In the genomic region with DNA sequence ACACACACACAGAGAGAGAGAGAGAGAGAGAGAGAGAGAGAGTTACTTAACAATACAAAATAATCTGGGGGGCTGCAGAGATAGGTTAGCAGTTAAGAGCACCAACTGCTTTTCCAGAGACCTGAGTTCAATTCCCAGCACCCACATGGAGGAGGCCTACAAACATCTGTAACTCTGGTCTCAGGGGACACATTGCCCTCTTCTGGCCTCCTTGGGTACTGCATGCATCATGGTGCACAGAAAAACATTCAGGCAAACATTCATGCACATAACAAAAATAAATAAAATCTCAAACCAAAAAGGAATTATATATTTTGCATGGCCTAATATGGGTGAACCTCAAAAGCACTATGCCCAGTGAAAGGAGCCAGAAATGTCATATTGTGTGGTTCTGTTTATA, we compare ENCODE assay signal across 12 mouse cellular contexts.
DNase-seq lines count a peak whose midpoint lies in the region; ATAC-seq and TF ChIP-seq lines count a peak whose summit lies in the region.
"Had no signal": no experiment of that assay in that cellular context is flagged by ENCODE, and none has a peak within 500 bp of the region (broad histone marks: within the 10 kb centered on the region; RNA-seq: fewer than 3 reads in every experiment).

No protein-coding gene starts in this region.

- TF ChIP-seq POLR2A in ES-Bruce4 (IDR thresholded peaks at IDR 0.05; ENCODE audit: insufficient read depth, low read length) = no peak

- no peaks in the 10 kb centered on the region for H3K9me3 ChIP-seq in ES-Bruce4 (replicated peaks; ENCODE audit: control insufficient read depth, insufficient read depth, low read length, poor library complexity, severe bottlenecking)

- no peak overlapping the region for H3K4me3 ChIP-seq in ES-Bruce4 (ENCODE audit: low read depth, low read length)
- H3K4me3 ChIP-seq: megakaryocyte, embryonic 14.5 days had no signal

- no peak for TF ChIP-seq EP300 in ES-Bruce4 (IDR thresholded peaks at IDR 0.05; ENCODE audit: insufficient read depth, low read depth, low read length)

- no peak for ATAC-seq in erythroid progenitor cell, adult 5-6 weeks (replicated peaks; ENCODE audit: low FRiP score, poor library complexity, severe bottlenecking)

- peak; percentile 46 for TF ChIP-seq CTCF in ES-Bruce4 (IDR thresholded peaks at IDR 0.05; ENCODE audit: low read depth, low read length)

- H3K9ac ChIP-seq in ES-Bruce4 (ENCODE audit: low read depth, poor library complexity, severe bottlenecking) = no peak overlapping the region

- H3K27me3 ChIP-seq in ES-Bruce4 (ENCODE audit: control insufficient read depth, insufficient read depth, low read length, poor library complexity, severe bottlenecking) = no peaks in the 10 kb centered on the region
- H3K27me3 ChIP-seq: megakaryocyte, embryonic 14.5 days had no signal

- H3K4me1 ChIP-seq in ES-Bruce4 (ENCODE audit: control insufficient read depth, insufficient read depth, low read length) = no peaks in the 10 kb centered on the region

- intact Hi-C loops in left cerebral cortex, postnatal 36 days (cut with DNase I) = no loop called here

- peak; percentile 2 for DNase-seq in kidney, adult 9 months
- no peak for DNase-seq in kidney, adult 11 months
- peak; percentile 46 for DNase-seq in 416B (ENCODE audit: low read depth)
- DNase-seq in induced T-regulatory cell, adult 2 months (ENCODE audit: low read depth) = peak; percentile 27
- no peak for DNase-seq in left cerebral cortex, adult 8-10 months (ENCODE audit: low spot score in 2 of 2)
- DNase-seq in left cerebral cortex, postnatal 36 days (ENCODE audit: low spot score in 2 of 2) = no peak
- DNase-seq: cerebellum, postnatal 36 days; kidney, adult 18-20 months; layer of hippocampus, adult 9-11 months had no signal

- H3K27ac ChIP-seq in ES-Bruce4 (ENCODE audit: insufficient read depth, low read length) = no peak overlapping the region

- H3K36me3 ChIP-seq in ES-Bruce4 (ENCODE audit: control insufficient read depth, insufficient read depth, low read length, poor library complexity, severe bottlenecking) = no peaks in the 10 kb centered on the region

Comparison
In these comparisons a context has a peak if more than half of its experiments do, and no peak if none do; other contexts are left out.
1. DNase-seq: peak in kidney, adult 9 months (single experiment), 416B (single experiment) and induced T-regulatory cell, adult 2 months (single experiment); none in kidney, adult 11 months (single experiment), left cerebral cortex, adult 8-10 months (0 of 2) and left cerebral cortex, postnatal 36 days (0 of 2).